Mouse (Mus musculus) skeletal muscle tissue, postnatal 0 days (tissue): ENCODE measurements around the gene Fam199x. TPM values are rescaled to one million over a fixed set of nuclear protein-coding genes. Genes with fewer than 3 reads are reported as not detected.

Experiments
- polyA plus RNA-seq: library from polyadenylated mRNA; unstranded; fragments of >200 nt; fragmentation: Nextera tagmentation; extraction: Ambion mirVana; gene quantifications from 2 replicates; pipeline ENCODE4 v1.2.1, GENCODE M21; 2015

Gene Fam199x
- 1.9 and 2.6 TPM in 2 replicates for polyA plus RNA-seq

DNA sequence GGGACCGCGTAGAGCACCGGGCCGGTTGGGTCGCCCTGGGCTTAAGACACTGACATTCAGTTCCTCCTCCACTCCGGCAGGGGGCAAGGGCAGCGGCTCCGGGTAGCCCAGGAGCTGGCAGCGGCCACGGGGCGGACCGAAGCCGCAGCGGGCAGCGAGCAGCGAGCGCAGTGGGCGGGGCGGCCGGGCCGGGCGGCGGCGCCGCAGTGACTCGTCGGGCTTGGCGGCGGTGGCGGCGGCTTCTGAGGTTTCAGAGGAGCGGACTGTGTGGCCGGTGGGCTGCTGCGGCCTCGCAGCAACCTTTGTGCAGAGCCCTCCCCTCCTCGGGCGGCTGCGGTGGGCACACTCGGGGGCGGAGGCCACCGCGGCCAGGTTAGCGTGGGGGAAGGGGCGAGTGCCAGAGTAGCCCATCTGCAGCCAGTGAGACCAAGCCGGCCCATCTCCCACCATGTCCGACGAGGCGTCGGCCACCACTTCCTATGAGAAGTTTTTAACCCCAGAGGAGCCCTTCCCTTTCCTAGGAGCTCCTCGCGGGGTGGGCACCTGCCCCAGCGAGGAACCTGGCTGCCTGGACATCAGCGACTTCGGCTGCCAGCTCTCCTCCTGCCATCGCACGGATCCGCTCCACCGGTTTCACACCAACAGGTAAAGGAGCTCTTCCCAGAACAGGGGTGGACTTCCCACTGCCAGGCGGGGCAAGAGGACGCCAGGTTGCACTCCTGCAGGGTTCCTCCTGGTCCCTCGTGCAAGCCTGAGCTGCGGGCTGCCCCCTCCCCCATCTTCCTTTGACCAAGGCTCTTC, at the start of gene Fam199x:
Fam199x (plus strand) TSS at position 170 of the 801 bp plus-strand sequence.

DNA sequence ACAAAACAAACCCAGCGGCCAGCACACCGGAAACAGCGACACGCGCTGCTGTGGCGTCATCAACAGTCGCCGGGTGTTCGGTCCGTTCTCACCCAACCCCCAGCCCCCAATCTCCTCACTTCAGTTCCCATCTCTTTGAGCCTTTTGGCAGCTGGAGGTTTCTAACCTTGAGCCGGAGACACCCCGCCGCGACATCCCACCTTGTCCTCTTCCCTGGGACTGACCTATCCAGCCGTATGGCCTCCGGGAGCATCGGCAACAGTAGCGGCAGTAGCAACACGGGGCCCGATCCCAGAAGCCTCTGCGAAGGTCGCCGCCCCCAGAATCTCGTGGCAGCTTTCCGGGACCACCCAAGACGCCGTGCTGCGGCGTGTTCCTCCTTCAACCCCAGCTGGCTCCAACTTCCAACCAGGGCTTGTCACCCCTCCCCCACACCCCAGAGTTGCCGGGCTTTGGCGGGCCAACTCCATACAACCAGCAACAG, 11.4 kb upstream of the Fam199x start, which contains the start of gene Slc25a53:
Slc25a53 (minus strand) TSS at position 303 of the 484 bp plus-strand sequence.

GRCm38 (mm10) chrX:137121718-137122117, 72.3 kb downstream of the Fam199x start, which contains the start of gene Esx1:
TSS of gene Esx1 (minus strand) at chrX:137122083.

Other genes starting within 250 kb of the Fam199x start
- 11.9 and 12.6 TPM in 2 replicates for gene Plp1, start 226.9 kb upstream of the Fam199x start, polyA plus RNA-seq
- 0.45 and 0.74 TPM in 2 replicates for gene Rab9b, start 180.8 kb upstream of the Fam199x start, polyA plus RNA-seq
- gene H2bfm, start 122.3 kb upstream of the Fam199x start, polyA plus RNA-seq: not detected in 2 replicates
- 12.8 and 13.7 TPM in 2 replicates for gene Tmsb15b2, start 74.1 kb upstream of the Fam199x start, polyA plus RNA-seq
- gene Tmsb15l, start 72.7 kb upstream of the Fam199x start, polyA plus RNA-seq: 1.4 and 1.5 TPM in 2 replicates
- 9.7 and 12.0 TPM in 2 replicates for gene Tmsb15b1, start 72.7 kb upstream of the Fam199x start, polyA plus RNA-seq
- 0.33 and 0.34 TPM in 2 replicates for gene Zcchc18, start 56.4 kb upstream of the Fam199x start, polyA plus RNA-seq
- 4.3 TPM in 2 replicates for gene Slc25a53, start 11.3 kb upstream of the Fam199x start, polyA plus RNA-seq
- not detected in 2 replicates for gene Esx1, start 72.5 kb downstream of the Fam199x start, polyA plus RNA-seq